Mouse (Mus musculus) heart, embryonic 13.5 days (tissue): Measurements from ENCODE around the gene Uhmk1. TPM values are rescaled to one million over a fixed set of nuclear protein-coding genes. Genes with fewer than 3 reads are reported as not detected.

Experiments
- ATAC-seq: fragments of 200-750 bp; cut with Nextera tagmentation; 2 replicates; pipeline ENCODE4 v1.8.0; 2017; ENCODE audit warnings: moderate TSS enrichment; ENCODE audit not compliant: insufficient number of reproducible peaks, low FRiP score, low TSS enrichment; ENCODE audit errors: extremely low read depth
- H3K27ac ChIP-seq: fragments of 300-500 bp; sonication (generic); replicated peaks from 2 replicates; pipeline ENCODE4 v1.5.1; 2015; ENCODE audit warnings: moderate library complexity, mild to moderate bottlenecking, inconsistent platforms
- H3K27me3 ChIP-seq: fragments of 300-500 bp; sonication (generic); replicated peaks from 2 replicates; pipeline ENCODE4 v1.6.1; 2015; ENCODE audit warnings: mild to moderate bottlenecking, inconsistent platforms
- H3K36me3 ChIP-seq: fragments of 300-500 bp; sonication (generic); 2 replicates; pipeline ENCODE4 v1.6.1; 2015; ENCODE audit warnings: mild to moderate bottlenecking, inconsistent platforms
- H3K4me1 ChIP-seq: fragments of 300-500 bp; sonication (generic); 2 replicates; pipeline ENCODE4 v1.6.1; 2015; ENCODE audit warnings: inconsistent platforms
- H3K4me2 ChIP-seq: fragments of 300-500 bp; sonication (generic); 2 replicates; pipeline ENCODE4 v1.6.1; 2015; ENCODE audit warnings: inconsistent platforms, mild to moderate bottlenecking, moderate library complexity
- H3K4me3 ChIP-seq: fragments of 300-500 bp; sonication (generic); 2 replicates; pipeline ENCODE4 v1.5.1; 2015; ENCODE audit warnings: moderate library complexity, mild to moderate bottlenecking, inconsistent platforms
- H3K9ac ChIP-seq: fragments of 300-500 bp; sonication (generic); 2 replicates; pipeline ENCODE4 v1.6.1; 2015; ENCODE audit warnings: inconsistent platforms, mild to moderate bottlenecking, moderate library complexity
- H3K9me3 ChIP-seq: fragments of 300-500 bp; sonication (generic); 2 replicates; pipeline ENCODE4 v1.6.1; 2016; ENCODE audit warnings: inconsistent platforms
- WGBS: fragments of 180-500 bp; shearing (Covaris S2); methylation state at CpG from one replicate; pipeline ENCODE4 v1.1.7; 2015; ENCODE audit warnings: mixed read lengths; 5-methylcytosine and 5-hydroxymethylcytosine counted together
- polyA plus RNA-seq: library from polyadenylated mRNA; unstranded; fragments of >200 nt; fragmentation: Nextera tagmentation; extraction: Ambion mirVana; gene quantifications from 2 replicates; pipeline ENCODE4 v1.2.1, GENCODE M21; 2015

Uhmk1 gene
- polyA plus RNA-seq, 1 experiment from 2014 or later: 5.1 TPM

DNA sequence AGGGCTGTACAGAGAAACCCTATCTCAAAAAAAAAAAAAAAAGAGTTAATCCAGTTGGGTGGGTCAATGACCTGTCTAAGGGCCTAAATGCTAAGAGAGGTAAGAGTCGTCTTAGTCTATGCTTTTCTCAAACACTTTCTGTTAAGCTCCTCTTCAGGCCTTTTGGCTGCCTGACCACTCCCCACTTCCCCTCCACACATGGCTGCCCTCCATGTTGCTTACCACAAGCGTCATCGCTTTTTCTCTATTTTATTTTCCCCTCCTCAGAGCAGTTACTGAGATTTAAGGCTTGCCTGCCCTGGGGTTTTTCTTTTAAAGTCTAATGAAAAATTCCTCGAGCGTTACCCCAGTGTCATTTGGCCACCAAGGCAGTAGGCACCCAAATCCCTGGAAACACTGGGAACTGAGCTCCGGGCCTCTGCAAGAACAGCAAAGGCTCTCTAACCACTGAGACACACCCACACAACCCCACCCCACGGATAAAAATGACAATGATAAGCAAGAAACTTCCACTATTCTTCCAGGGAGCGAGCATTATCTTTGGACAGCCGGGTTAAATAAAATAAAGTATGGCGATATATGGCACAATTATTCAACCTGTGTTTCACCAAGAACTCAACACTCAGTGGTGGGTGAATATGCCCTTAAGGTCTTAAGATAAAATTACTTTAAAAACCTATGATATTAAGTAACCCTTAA lies 1.9 kb downstream of the Uhmk1 start:
- Histone ChIP-seq H3K27me3 (peaks cover 14% of the 10 kb centered on the region), H3K36me3 (peaks cover 42% of the 10 kb centered on the region), H3K9me3 (no peaks in the 10 kb centered on the region), H3K9ac (no peak overlapping the region), H3K4me1 (peaks cover 8% of the 10 kb centered on the region), H3K4me3 (no peak overlapping the region), H3K4me2 (peak overlapping the region; percentile 16; the same call in 1 of the 2 replicates), H3K27ac (no peak overlapping the region)
- 85% methylated on average over 10 of the region's 10 CpGs for WGBS
- no peak for ATAC-seq

DNA sequence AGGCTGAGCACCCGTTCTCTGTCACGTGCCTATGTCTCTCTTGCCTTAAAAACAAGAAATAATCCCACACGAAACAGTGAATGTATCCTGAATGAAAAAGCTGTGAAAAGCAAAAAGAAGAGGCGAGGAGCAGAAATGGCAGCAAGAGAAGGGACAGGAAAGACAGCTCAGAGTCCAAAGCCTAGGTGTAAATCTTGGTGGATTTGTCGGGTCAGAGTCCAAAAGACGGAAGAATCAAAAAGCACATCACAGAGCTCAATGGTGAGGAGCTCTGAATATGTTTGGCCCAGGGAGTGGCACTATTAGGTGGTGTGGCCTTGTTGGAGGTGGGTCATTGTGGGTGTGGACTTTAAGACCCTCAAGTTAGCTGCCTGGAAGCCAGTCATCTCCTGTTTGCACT lies 8.8 kb downstream of the Uhmk1 start:
- H3K27me3 ChIP-seq: no peaks in the 10 kb centered on the region

DNA sequence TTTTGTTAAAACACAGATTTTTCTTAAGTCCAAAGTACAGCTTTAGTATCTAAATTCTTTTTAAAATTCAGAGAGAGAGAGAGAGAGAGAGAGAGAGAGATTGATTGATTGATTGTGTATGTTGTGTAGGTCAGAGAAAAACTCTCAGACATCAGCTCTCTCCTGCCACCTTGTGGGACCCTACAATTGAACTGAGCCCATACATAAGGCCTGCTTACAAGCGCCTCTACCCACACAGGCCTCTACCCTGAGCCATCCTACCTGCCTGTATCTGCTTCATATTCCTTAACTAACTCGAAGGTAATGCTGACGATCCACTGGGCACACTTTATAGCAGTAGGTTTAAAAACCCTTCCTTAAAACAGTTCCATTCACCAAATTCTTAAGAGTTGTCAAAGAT lies 14.8 kb downstream of the Uhmk1 start:
- Histone ChIP-seq H3K27ac (no peak overlapping the region), H3K4me3 (no peak overlapping the region), H3K9me3 (no peaks in the 10 kb centered on the region), H3K9ac (no peak overlapping the region), H3K4me2 (no peak overlapping the region), H3K36me3 (peaks cover 87% of the 10 kb centered on the region), H3K4me1 (no peaks in the 10 kb centered on the region), H3K27me3 (no peaks in the 10 kb centered on the region)
- 69% methylated on average over 3 of the region's 3 CpGs for WGBS
- ATAC-seq: no peak

More for the DNA sequence above, 8.8 kb downstream of the Uhmk1 start:
- whole genome bisulfite sequencing: 92% methylated on average over 6 of the region's 6 CpGs
- no peak for ATAC-seq
- Histone ChIP-seq H3K36me3 (peaks cover 87% of the 10 kb centered on the region), H3K4me1 (no peaks in the 10 kb centered on the region), H3K4me3 (no peak overlapping the region), H3K9ac (no peak overlapping the region), H3K27ac (no peak overlapping the region), H3K9me3 (peaks cover 4% of the 10 kb centered on the region; the same call in 1 of the 2 replicates), H3K4me2 (no peak overlapping the region)

DNA sequence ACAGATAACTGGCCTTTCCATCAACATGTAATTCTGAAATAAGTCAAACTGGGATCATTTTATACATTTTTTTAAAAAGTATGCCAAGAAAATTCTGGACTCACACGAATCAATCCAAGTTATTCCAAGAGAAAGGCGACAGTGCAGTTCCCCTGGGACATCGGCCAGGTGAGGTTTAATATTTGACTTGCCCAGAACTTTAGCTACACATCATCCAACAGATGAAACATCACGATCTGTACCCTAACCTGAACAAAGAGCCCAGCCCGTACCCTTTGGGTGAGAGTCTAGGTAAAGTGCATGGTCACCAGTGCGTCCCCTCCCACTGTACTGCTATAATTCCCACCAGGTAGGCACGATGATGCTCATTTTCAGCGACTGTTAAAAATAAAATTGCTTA lies 19.0 kb downstream of the Uhmk1 start:
- H3K36me3 ChIP-seq: peaks cover 96% of the 10 kb centered on the region

DNA sequence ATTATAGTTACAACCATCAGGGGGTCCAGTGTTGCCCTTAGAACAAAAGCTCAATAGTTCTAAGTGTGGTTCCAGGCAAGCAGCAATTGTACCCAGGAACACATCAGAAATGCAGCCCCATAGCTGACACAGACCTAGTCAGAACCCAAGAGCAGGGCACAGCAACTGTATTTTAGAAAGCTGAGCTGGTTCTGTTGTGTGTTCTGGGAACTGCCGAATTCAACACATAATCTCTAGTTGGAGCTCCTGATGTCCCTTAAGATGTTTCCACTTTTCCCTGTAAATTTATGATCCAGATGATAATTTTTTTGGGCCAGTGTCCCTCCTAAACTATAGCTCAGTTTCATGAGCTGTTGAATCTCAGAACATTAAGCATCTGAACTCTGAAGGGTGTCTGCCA lies 23.3 kb downstream of the Uhmk1 start:
- Histone ChIP-seq H3K27me3 (no peaks in the 10 kb centered on the region), H3K27ac (no peak overlapping the region), H3K4me1 (peaks cover 9% of the 10 kb centered on the region; the same call in 1 of the 2 replicates), H3K36me3 (peaks cover 57% of the 10 kb centered on the region), H3K9ac (no peak overlapping the region), H3K9me3 (no peaks in the 10 kb centered on the region), H3K4me3 (no peak overlapping the region), H3K4me2 (no peak overlapping the region)
- no peak for ATAC-seq
- WGBS: 93% methylated on average over 1 of the region's 1 CpGs

More for the DNA sequence above, 19.0 kb downstream of the Uhmk1 start:
- Histone ChIP-seq H3K4me3 (no peak overlapping the region), H3K27me3 (no peaks in the 10 kb centered on the region), H3K9me3 (no peaks in the 10 kb centered on the region), H3K4me1 (no peaks in the 10 kb centered on the region), H3K4me2 (no peak overlapping the region), H3K27ac (no peak overlapping the region), H3K9ac (no peak overlapping the region)
- WGBS: 90% methylated on average over 8 of the region's 8 CpGs
- no peak for ATAC-seq

DNA sequence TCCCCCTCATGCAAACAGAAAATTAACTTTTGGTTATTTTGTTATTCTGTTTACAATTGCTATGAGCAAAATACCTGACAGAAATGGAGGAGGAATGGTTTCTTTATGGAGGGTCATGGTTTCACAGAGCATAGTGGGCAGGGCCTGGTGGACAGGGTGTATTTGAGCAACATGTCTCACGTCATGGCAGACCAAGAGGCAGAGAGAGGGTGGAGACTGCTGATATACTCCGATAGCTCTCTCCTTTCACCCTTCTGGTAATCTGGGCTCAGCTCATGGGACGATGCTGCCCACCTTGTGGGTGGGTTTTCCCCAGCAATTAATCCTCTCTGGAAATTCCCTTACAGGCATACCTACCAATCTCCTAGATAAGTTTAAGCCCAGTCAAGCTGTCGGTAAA lies 25.0 kb downstream of the Uhmk1 start:
- no peaks in the 10 kb centered on the region for H3K27me3 ChIP-seq
- H3K4me2 ChIP-seq: no peak overlapping the region
- 40% methylated on average over 4 of the region's 4 CpGs for WGBS
- H3K36me3 ChIP-seq: peaks cover 40% of the 10 kb centered on the region
- no peak overlapping the region for H3K9ac ChIP-seq
- ATAC-seq: no peak
- peaks cover 9% of the 10 kb centered on the region; the same call in 1 of the 2 replicates for H3K4me1 ChIP-seq
- H3K9me3 ChIP-seq: no peaks in the 10 kb centered on the region
- no peak overlapping the region for H3K4me3 ChIP-seq
- no peak overlapping the region for H3K27ac ChIP-seq

DNA sequence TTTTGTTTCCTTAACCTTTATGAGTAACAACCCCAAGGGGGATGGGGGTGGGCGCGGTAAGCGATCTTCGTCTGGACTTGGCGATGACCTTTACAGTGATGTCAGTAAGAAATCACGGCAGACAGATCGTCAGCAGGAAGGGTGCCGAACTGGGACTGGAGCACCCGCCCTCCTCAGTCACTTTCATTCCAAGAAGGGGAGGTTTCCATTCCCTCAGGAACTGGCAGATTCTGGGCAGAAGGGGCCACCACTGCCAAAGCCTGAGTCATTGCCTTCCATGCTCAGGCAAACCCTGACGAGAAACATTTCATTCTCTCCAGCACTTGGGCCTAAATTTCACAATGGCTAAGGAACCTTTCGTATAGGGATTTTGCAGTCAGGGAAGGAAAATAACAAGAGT lies 26.6 kb downstream of the Uhmk1 start:
- H3K36me3 ChIP-seq: peaks cover 24% of the 10 kb centered on the region
- no peaks in the 10 kb centered on the region for H3K27me3 ChIP-seq
- H3K9ac ChIP-seq: no peak overlapping the region
- no peak overlapping the region for H3K4me2 ChIP-seq
- ATAC-seq: no peak
- H3K9me3 ChIP-seq: no peaks in the 10 kb centered on the region
- no peak overlapping the region for H3K27ac ChIP-seq
- H3K4me3 ChIP-seq: no peak overlapping the region
- peaks cover 9% of the 10 kb centered on the region; the same call in 1 of the 2 replicates for H3K4me1 ChIP-seq
- WGBS: 62% methylated on average over 11 of the region's 11 CpGs

DNA sequence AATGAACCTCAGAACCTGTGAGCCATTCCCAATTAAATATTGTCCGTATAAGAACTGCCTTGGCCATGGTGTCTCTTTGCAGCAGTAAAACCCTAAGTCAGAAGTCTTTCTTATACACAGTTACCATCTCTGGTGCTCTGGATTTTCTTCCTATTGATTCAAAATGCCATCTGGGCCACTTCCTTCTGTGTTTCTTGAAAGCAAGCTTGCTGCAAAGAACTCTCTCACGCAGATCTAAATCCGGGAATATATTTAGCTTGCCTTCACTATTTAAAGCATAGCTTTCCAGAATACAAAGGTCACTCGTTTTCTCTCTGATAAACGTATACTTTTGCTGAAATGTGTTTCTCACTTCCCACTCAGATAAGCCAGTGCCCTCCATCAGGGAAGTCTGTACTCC lies 28.7 kb downstream of the Uhmk1 start:
- Histone ChIP-seq H3K27ac (no peak overlapping the region), H3K27me3 (no peaks in the 10 kb centered on the region), H3K4me3 (no peak overlapping the region), H3K36me3 (peaks cover 5% of the 10 kb centered on the region; the same call in 1 of the 2 replicates), H3K4me2 (no peak overlapping the region), H3K9me3 (no peaks in the 10 kb centered on the region), H3K9ac (no peak overlapping the region), H3K4me1 (peaks cover 9% of the 10 kb centered on the region; the same call in 1 of the 2 replicates)
- no peak for ATAC-seq
- WGBS: 58% methylated on average over 5 of the region's 5 CpGs

DNA sequence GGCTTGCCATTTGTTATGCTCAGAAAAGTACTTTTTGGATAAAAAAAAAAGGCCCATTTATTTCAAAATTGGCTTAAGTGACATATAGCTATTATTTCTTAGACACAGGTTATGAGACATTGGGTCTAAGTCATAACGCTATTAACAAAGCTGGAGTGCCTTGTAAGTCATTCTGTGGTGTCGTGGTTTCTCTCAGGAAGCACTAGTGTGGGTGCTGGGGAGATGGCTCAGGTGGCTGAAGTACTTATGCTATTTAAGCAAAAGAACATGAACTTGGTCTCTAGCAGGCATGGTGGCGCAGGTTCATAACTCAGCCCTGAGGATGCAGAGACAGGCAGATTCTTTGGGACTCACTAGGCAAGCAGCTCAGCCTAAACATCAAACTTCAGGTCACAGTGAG lies 30.1 kb downstream of the Uhmk1 start:
- no peak overlapping the region for H3K9ac ChIP-seq
- 85% methylated on average over 3 of the region's 3 CpGs for WGBS
- H3K9me3 ChIP-seq: no peaks in the 10 kb centered on the region
- no peak overlapping the region for H3K27ac ChIP-seq
- H3K36me3 ChIP-seq: no peaks in the 10 kb centered on the region
- no peak overlapping the region for H3K4me3 ChIP-seq
- peaks cover 4% of the 10 kb centered on the region; the same call in 1 of the 2 replicates for H3K4me1 ChIP-seq
- no peak overlapping the region for H3K4me2 ChIP-seq
- H3K27me3 ChIP-seq: no peaks in the 10 kb centered on the region
- ATAC-seq: no peak

DNA sequence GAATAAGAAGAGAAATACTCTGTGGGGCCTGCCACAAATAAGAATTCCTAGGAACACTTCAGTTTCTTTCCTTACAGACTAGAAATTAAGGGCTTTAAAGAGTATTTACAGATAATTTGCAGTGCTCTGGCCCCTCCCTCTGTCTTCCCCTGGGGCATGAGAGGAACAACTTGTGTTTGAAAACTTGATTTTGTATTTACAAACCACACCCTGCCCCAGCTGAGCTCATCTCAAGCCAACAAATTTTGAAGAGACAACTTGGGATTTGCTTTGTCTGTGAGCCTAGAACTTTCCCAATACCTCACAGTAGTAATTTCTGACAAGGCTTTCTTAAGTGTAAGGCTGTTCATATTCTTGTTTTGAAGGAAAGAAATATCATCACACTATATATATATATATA lies 32.5 kb downstream of the Uhmk1 start:
- Histone ChIP-seq H3K9me3 (no peaks in the 10 kb centered on the region), H3K4me3 (no peak overlapping the region), H3K27ac (no peak overlapping the region), H3K4me2 (no peak overlapping the region), H3K27me3 (no peaks in the 10 kb centered on the region), H3K36me3 (no peaks in the 10 kb centered on the region), H3K4me1 (no peaks in the 10 kb centered on the region), H3K9ac (no peak overlapping the region)
- ATAC-seq: no peak

DNA sequence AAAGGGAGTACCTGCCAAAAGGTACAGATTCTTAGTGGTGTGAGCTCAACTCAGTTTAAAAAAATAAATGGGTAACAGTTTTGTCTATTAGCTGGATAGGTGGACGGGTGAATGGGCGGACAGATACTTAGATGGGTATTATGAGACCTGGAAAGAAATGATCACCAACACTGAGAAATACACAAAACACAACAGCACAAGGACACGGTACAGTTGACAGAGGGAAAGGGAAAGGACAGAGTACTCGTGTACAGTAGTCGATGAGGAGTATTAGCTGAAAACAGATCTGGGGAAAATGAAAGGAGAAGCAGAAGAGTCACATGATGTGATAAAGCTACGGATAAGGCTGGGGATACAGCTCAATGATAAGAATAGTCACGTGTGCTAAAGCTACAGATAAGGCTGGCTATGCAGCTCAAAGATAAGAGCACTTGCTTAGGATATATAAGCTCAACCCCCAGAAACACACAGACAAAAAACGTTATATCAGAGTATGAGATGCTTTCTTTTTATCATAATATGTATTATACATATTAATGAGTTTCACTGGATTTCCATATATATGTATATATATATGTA lies 38.4 kb downstream of the Uhmk1 start:
- no peaks in the 10 kb centered on the region for H3K27me3 ChIP-seq
- H3K4me2 ChIP-seq: no peak overlapping the region
- WGBS: 61% methylated on average over 8 of the region's 8 CpGs
- no peaks in the 10 kb centered on the region for H3K36me3 ChIP-seq
- no peak overlapping the region for H3K4me3 ChIP-seq
- no peak overlapping the region for H3K9ac ChIP-seq
- H3K4me1 ChIP-seq: peaks cover 35% of the 10 kb centered on the region
- H3K27ac ChIP-seq: no peak overlapping the region
- no peaks in the 10 kb centered on the region for H3K9me3 ChIP-seq
- ATAC-seq: no peak

DNA sequence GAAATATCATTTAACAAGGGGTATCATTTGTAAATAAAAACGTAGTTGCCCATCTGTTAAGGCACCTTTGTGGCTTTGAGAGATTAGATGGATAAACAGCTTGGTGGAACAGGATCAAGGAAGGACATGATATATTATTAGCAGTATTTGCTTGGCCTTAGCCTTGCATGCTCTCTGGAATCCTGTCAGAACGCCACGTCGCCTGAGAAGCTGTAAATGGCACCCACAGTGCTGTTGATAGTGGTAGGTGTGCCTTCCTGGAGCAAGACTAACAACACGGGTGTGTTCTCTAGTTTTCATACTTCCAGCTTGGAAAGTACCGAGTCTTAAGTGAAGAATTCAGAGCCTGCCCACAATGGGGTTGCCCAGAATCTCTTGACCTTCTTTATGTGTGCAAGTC lies 39.3 kb downstream of the Uhmk1 start:
- H3K4me1 ChIP-seq: peaks cover 36% of the 10 kb centered on the region
- H3K36me3 ChIP-seq: no peaks in the 10 kb centered on the region
- peak overlapping the region; percentile 83 for H3K4me2 ChIP-seq
- no peak overlapping the region; the same call in 1 of the 2 replicates for H3K9ac ChIP-seq
- H3K9me3 ChIP-seq: no peaks in the 10 kb centered on the region
- 33% methylated on average over 6 of the region's 6 CpGs for WGBS
- no peaks in the 10 kb centered on the region for H3K27me3 ChIP-seq
- peak overlapping the region; percentile 94 for H3K27ac ChIP-seq
- H3K4me3 ChIP-seq: peak overlapping the region; percentile 76; the same call in 1 of the 2 replicates
- ATAC-seq: no peak
